Mouse (Mus musculus): Measurements from ENCODE around the gene Anxa2. TPM values are rescaled to one million over a fixed set of nuclear protein-coding genes. Genes with fewer than 3 reads are reported as not detected.
A peak's percentile ranks its signal among the peaks of the same experiment; 100 is the strongest.

Gene Anxa2
- polyA plus RNA-seq, 1 experiment from 2014 or later = 544 TPM

- no peak for ATAC-seq (replicated peaks; ENCODE audit: insufficient number of reproducible peaks, insufficient read depth, low FRiP score, low read depth)
- H3K4me3 ChIP-seq = no peak overlapping the region
- no peak overlapping the region for H3K4me2 ChIP-seq
- H3K9me3 ChIP-seq (replicated peaks) = no peaks in the 10 kb centered on the region
- peaks cover 22% of the 10 kb centered on the region for H3K4me1 ChIP-seq (replicated peaks)
- 83% methylated on average over 9 of the region's 9 CpGs for WGBS
- H3K27ac ChIP-seq = no peak overlapping the region
- no peak overlapping the region for H3K9ac ChIP-seq
- no peaks in the 10 kb centered on the region for H3K36me3 ChIP-seq
- H3K27me3 ChIP-seq = no peaks in the 10 kb centered on the region
Observed at GRCm38 (mm10) chr9:69450636-69451035, 2.8 kb upstream of the Anxa2 start.

GRCm38 (mm10) chr9:69451886-69452810, 1.3 kb upstream of the Anxa2 start:
- no peaks in the 10 kb centered on the region for H3K27me3 ChIP-seq
- 85% methylated on average over 10 of the region's 10 CpGs for WGBS
- no peaks in the 10 kb centered on the region for H3K36me3 ChIP-seq
- no peak overlapping the region for H3K9ac ChIP-seq
- no peaks in the 10 kb centered on the region for H3K9me3 ChIP-seq (replicated peaks)
- ATAC-seq (replicated peaks; ENCODE audit: insufficient number of reproducible peaks, insufficient read depth, low FRiP score, low read depth) = no peak
- H3K4me3 ChIP-seq = no peak overlapping the region
- H3K4me2 ChIP-seq = no peak overlapping the region
- H3K27ac ChIP-seq = peak overlapping the region; percentile 97; the same call in 1 of the 2 replicates
- peaks cover 37% of the 10 kb centered on the region for H3K4me1 ChIP-seq (replicated peaks)

GRCm38 (mm10) chr9:69453901-69454666, 664 bp downstream of the Anxa2 start:
- Histone ChIP-seq H3K9ac (peak overlapping the region; percentile 94), H3K27me3 (no peaks in the 10 kb centered on the region), H3K36me3 (no peaks in the 10 kb centered on the region), H3K9me3 (replicated peaks) (no peaks in the 10 kb centered on the region), H3K4me3 (peak overlapping the region; percentile 91), H3K4me2 (peak overlapping the region; percentile 70), H3K27ac (peak overlapping the region; percentile 97), H3K4me1 (replicated peaks) (peaks cover 57% of the 10 kb centered on the region)
- WGBS = 2% methylated on average over 32 of the region's 32 CpGs
- ATAC-seq (replicated peaks; ENCODE audit: insufficient number of reproducible peaks, insufficient read depth, low FRiP score, low read depth) = peak; percentile 61

- Histone ChIP-seq H3K9ac (peak overlapping the region; percentile 94), H3K4me2 (peak overlapping the region; percentile 70), H3K4me1 (replicated peaks) (peaks cover 63% of the 10 kb centered on the region), H3K9me3 (replicated peaks) (no peaks in the 10 kb centered on the region), H3K27ac (peak overlapping the region; percentile 97), H3K36me3 (no peaks in the 10 kb centered on the region), H3K4me3 (peak overlapping the region; percentile 91), H3K27me3 (no peaks in the 10 kb centered on the region)
- no peak for ATAC-seq (replicated peaks; ENCODE audit: insufficient number of reproducible peaks, insufficient read depth, low FRiP score, low read depth)
- 34% methylated on average over 4 of the region's 4 CpGs for WGBS
Observed at GRCm38 (mm10) chr9:69454691-69455090, 1.3 kb downstream of the Anxa2 start.

GRCm38 (mm10) chr9:69455391-69455790, 2.0 kb downstream of the Anxa2 start:
- H3K36me3 ChIP-seq = no peaks in the 10 kb centered on the region
- no peaks in the 10 kb centered on the region for H3K9me3 ChIP-seq (replicated peaks)
- no peak for ATAC-seq (replicated peaks; ENCODE audit: insufficient number of reproducible peaks, insufficient read depth, low FRiP score, low read depth)
- peak overlapping the region; percentile 29; the same call in 1 of the 2 replicates for H3K9ac ChIP-seq
- H3K27ac ChIP-seq = peak overlapping the region; percentile 97
- peak overlapping the region; percentile 91 for H3K4me3 ChIP-seq
- H3K4me2 ChIP-seq = peak overlapping the region; percentile 70
- H3K4me1 ChIP-seq (replicated peaks) = peaks cover 70% of the 10 kb centered on the region
- WGBS = 33% methylated on average over 4 of the region's 4 CpGs
- no peaks in the 10 kb centered on the region for H3K27me3 ChIP-seq

- peak overlapping the region; percentile 97 for H3K27ac ChIP-seq
- H3K36me3 ChIP-seq = peaks cover 1% of the 10 kb centered on the region; the same call in 1 of the 2 replicates
- 0 out of 2 replicates have a peak overlapping the region, but pooled peaks have one; percentile 2 for H3K4me3 ChIP-seq
- WGBS = 59% methylated on average over 15 of the region's 15 CpGs
- H3K9me3 ChIP-seq (replicated peaks) = no peaks in the 10 kb centered on the region
- H3K9ac ChIP-seq = no peak overlapping the region
- peak overlapping the region; percentile 70 for H3K4me2 ChIP-seq
- H3K27me3 ChIP-seq = no peaks in the 10 kb centered on the region
- peaks cover 72% of the 10 kb centered on the region for H3K4me1 ChIP-seq (replicated peaks)
- ATAC-seq (replicated peaks; ENCODE audit: insufficient number of reproducible peaks, insufficient read depth, low FRiP score, low read depth) = no peak
Observed at GRCm38 (mm10) chr9:69456406-69457075, 3.1 kb downstream of the Anxa2 start.

GRCm38 (mm10) chr9:69457143-69457542, 3.7 kb downstream of the Anxa2 start:
- 84% methylated on average over 3 of the region's 3 CpGs for WGBS
- Histone ChIP-seq H3K4me3 (peak overlapping the region; percentile 14; the same call in 1 of the 2 replicates), H3K27me3 (no peaks in the 10 kb centered on the region), H3K9me3 (replicated peaks) (no peaks in the 10 kb centered on the region), H3K4me1 (replicated peaks) (peaks cover 67% of the 10 kb centered on the region), H3K36me3 (peaks cover 7% of the 10 kb centered on the region; the same call in 1 of the 2 replicates), H3K4me2 (peak overlapping the region; percentile 70), H3K27ac (peak overlapping the region; percentile 97), H3K9ac (no peak overlapping the region)
- ATAC-seq (replicated peaks; ENCODE audit: insufficient number of reproducible peaks, insufficient read depth, low FRiP score, low read depth) = no peak

- H3K4me3 ChIP-seq = peak overlapping the region; percentile 14
Observed at GRCm38 (mm10) chr9:69457747-69458625, 4.6 kb downstream of the Anxa2 start.

GRCm38 (mm10) chr9:69458982-69459381, 5.6 kb downstream of the Anxa2 start:
- ATAC-seq (replicated peaks; ENCODE audit: insufficient number of reproducible peaks, insufficient read depth, low FRiP score, low read depth) = 0 out of 2 replicates have a peak, but pooled peaks have one; percentile 24
- peaks cover 61% of the 10 kb centered on the region for H3K4me1 ChIP-seq (replicated peaks)
- peaks cover 11% of the 10 kb centered on the region; the same call in 1 of the 2 replicates for H3K36me3 ChIP-seq
- WGBS = 32% methylated on average over 2 of the region's 2 CpGs
- H3K4me3 ChIP-seq = no peak overlapping the region
- peak overlapping the region; percentile 44 for H3K4me2 ChIP-seq
- no peak overlapping the region; the same call in 1 of the 2 replicates for H3K9ac ChIP-seq
- peak overlapping the region; percentile 97 for H3K27ac ChIP-seq
- H3K9me3 ChIP-seq (replicated peaks) = no peaks in the 10 kb centered on the region
- no peaks in the 10 kb centered on the region for H3K27me3 ChIP-seq

More at GRCm38 (mm10) chr9:69457747-69458625, 4.6 kb downstream of the Anxa2 start:
- peaks cover 7% of the 10 kb centered on the region; the same call in 1 of the 2 replicates for H3K36me3 ChIP-seq
- H3K27me3 ChIP-seq = no peaks in the 10 kb centered on the region
- 23% methylated on average over 14 of the region's 14 CpGs for WGBS
- peak overlapping the region; percentile 70 for H3K4me2 ChIP-seq
- no peak for ATAC-seq (replicated peaks; ENCODE audit: insufficient number of reproducible peaks, insufficient read depth, low FRiP score, low read depth)
- no peak overlapping the region for H3K9ac ChIP-seq
- peak overlapping the region; percentile 97 for H3K27ac ChIP-seq
- H3K4me1 ChIP-seq (replicated peaks) = peaks cover 63% of the 10 kb centered on the region
- H3K9me3 ChIP-seq (replicated peaks) = no peaks in the 10 kb centered on the region

GRCm38 (mm10) chr9:69459876-69460275, 6.5 kb downstream of the Anxa2 start:
- Histone ChIP-seq H3K27me3 (no peaks in the 10 kb centered on the region), H3K36me3 (peaks cover 11% of the 10 kb centered on the region; the same call in 1 of the 2 replicates), H3K27ac (peak overlapping the region; percentile 97; the same call in 1 of the 2 replicates), H3K4me1 (replicated peaks) (peaks cover 60% of the 10 kb centered on the region), H3K4me2 (no peak overlapping the region), H3K9me3 (replicated peaks) (no peaks in the 10 kb centered on the region), H3K4me3 (no peak overlapping the region), H3K9ac (no peak overlapping the region)
- WGBS = 84% methylated on average over 7 of the region's 7 CpGs
- ATAC-seq (replicated peaks; ENCODE audit: insufficient number of reproducible peaks, insufficient read depth, low FRiP score, low read depth) = no peak
